Mouse (Mus musculus) cerebellum, postnatal 36 days (tissue): ENCODE measurements around the gene Pmvk.
"Not testable (repeated sequence)": the region's sequence is repeated elsewhere in the genome, so short reads cannot be mapped to it uniquely, and the experiment has no call there.

Source experiments
- DNase-seq, 2 experiments: peaks; one replicate each; pipeline ENCODE4 v3.0.0; 2021 to 2022; ENCODE audit warnings: mixed read lengths in 2 of 2

Gene Pmvk

GRCm38 (mm10) chr3:89454401-89455177 lies at the start of gene Pmvk:
Gene Pmvk, plus strand, starts transcription at chr3:89454541.
- no peak for DNase-seq

DNA sequence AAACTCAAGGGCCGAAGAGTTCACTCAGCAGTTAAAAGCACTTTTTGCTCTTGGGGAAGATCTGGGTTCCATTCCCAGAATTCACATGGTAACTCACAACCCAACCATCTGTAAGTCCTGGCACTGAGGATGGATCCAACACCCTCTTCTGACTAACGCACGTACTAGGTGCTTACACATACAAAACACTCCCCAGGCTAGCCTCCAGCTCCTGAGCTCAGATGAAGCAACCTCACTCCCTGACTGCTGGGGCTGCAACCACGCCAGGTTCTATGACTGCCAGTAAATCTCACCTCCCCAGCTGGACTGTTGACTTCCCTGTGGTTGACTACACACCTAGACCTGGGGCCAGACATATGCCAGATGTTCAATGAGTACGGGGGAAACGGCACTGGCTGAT lies 47.5 kb upstream of the Pmvk start:
- DNase-seq, result no peak

- no peak for DNase-seq
Measured at GRCm38 (mm10) chr3:89408448-89408847, 45.9 kb upstream of the Pmvk start.

DNA sequence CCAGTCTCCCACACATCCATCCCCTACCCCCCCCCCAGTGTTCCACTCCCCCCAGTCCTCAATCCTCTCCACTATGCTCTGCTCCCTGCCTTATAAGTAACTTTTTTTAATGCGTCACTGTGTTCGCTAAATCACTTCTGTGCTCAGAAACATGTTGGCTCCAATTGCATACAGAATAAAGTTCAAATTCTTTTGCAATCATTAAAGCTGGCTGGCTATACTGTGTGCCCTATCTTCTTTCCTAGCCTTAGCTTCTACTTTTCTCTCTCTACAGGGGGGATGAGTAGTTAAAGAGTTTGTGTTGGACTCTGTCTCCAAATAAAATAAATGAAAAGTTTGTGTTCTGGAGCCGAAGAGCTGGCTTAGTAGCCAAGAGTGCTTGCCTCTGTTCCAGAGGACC lies 44.6 kb upstream of the Pmvk start:
- DNase-seq, result no peak

DNA sequence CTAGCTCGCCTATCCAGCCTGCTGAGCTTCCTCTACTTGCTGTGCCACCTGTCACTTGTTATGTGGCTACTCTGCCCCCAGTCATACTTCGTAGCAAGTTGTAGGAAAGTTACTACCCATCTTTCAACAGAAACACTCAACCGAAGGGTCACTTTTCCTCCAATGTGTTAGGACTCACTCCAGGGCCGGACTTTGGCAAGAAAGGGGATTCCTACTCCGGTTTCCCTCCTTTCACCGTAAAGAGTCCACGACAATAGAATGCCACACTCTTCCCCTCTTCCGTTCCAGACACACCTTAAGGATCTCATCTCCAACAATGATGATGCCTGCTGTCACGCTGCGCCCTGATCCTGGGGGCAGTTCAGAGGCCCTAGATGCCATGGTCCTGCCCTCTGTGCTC lies 43.5 kb upstream of the Pmvk start:
- no peak for DNase-seq

DNA sequence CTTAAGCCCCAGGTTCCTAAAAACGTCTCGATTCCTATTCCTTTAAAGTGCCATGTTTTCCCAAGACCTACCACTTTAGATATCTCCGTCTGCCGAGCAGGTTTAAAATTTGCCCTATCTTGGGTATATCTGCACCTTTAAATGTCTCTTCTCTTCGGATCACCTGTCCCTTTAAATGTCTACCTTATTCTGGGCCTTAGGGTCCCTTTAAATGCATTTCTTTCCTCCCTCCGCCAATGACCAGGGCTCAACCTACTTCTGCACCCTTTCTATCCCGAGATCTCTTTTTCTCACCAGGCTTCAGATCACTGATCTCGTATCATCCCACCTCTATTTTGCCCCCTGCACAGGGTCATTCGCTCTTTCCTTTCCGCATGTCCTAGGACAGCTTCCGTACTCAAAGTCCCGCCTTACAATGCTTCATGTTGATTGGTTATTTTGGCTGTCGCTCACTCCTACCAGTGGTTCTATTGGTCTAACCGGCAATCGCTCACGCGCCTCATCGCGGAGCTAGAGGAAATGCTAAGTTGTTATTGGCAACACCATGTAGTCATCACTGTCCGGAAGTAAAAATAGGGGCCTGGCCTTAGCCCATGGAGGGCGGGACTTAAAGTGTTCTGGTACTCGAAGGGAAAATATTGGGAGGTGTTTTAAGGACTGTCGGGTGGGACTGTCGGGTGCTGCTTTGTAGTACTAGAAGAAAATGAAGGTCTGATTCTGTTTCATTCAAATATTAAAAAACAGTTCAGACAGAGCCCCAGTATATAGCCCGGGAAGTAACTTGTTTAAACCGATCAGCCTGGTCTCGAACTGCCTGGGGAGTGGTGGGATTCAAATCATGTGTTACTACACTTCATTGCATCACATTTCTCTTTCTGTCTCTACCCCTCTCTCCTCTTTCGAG lies 42.6 kb upstream of the Pmvk start, which contains the start of gene Flad1:
TSS of gene Flad1 (minus strand) at position 381 of the 904 bp plus-strand sequence.
- peak; percentile 96 to 100 for DNase-seq

GRCm38 (mm10) chr3:89416158-89416557 lies 38.2 kb upstream of the Pmvk start:
- no peak for DNase-seq

- no peak for DNase-seq
Measured at GRCm38 (mm10) chr3:89417131-89417530, 37.2 kb upstream of the Pmvk start.

DNA sequence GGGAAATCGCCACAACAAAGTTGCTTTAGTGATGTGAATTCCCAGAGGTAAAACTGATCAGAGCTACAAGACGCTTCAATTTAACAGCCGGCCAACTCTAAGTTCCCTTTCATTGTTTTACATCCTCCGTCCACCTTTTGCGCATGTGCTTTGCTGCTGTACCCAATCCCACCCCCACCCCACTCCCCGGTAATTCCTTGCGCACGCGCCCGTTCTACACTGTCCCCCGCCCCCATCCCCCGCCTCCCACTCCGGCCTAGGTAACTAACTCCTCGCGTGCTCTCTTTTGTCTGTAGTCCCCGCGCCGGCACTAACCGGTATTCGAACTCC lies 36.5 kb upstream of the Pmvk start:
- no peak for DNase-seq

DNA sequence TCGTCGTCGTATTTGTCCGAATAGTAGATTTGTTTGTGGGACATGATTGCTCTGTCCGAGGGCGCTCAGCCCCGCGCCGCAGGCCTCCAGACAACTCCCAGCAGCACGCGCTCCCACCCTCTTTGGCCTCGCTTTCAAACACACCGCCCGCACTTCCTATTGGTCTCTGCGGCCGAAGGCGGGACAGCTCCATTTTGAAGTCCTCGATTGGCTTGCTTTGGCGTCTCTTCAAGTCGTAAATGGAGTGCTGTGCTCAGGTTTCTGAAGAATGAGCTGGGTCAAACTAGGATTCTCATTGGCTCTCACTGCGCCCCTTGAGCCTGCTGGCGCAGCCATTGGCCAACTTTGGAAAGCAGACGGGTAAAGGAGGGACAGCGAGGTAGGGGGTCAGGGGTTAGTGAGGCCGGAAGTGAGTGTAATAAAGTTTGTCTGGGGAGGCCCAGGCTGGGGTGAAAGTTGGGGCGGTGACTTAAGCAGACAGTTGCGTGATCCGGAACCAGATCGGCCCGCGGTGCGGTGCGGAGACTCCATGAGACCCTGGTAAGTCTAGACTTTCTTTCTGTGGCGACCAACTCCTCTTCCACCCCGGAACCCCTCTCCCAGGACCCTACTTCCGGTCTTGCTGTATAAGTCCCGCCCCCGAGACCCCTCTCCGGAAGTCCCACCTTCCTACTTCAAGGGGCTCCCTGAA lies 36.0 kb upstream of the Pmvk start, which contains the start of the genes Cks1b and Shc1:
TSS of gene Cks1b (minus strand) at position 214 of the 691 bp plus-strand sequence.
TSS of gene Shc1 (plus strand) at position 274 of the 691 bp plus-strand sequence.
- DNase-seq, result peak; percentile 83 to 86

- DNase-seq, result peak in 1 of 2 experiments; percentile 37
Measured at GRCm38 (mm10) chr3:89418861-89419250, 35.5 kb upstream of the Pmvk start.

DNA sequence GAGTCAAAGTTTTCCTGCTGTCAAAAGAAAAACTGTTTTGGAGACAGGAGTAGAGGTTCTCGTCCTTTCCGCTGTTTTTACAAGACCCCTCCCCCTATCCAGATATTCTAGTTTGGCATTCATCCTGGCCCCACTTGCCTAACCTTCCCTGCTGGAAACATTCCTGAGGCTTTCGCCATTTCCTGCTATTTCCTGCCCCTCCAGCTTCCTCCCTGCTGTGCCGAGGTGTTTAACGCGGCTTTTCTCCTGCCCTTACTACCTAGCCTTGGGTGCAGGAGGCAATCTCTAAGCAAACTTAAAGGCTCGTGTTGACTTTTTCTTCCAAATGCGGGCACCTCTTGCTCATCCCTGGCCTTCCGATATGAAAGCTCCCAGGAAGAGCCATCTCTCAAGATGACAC lies 34.8 kb upstream of the Pmvk start:
- no peak for DNase-seq

DNA sequence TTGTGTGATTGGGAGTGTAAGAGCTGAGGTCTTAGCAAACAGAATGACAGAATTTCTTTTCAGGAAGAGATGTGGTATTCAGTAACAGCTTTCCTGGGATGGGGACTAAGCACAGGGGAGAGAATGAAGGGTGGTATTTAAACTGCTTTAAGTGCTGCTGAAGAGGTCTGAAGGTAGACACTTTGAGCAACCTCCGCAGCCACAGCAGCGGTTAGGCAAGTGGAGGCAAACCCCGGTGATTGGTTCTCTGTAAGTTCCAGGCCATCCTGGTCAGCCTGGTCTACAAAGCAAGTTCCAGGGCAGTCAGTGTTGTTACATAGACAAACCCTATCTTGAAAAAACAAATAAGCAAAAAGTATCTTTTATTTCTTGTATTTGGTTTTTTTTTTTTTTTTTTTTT lies 34.4 kb upstream of the Pmvk start:
- DNase-seq, result no peak

DNA sequence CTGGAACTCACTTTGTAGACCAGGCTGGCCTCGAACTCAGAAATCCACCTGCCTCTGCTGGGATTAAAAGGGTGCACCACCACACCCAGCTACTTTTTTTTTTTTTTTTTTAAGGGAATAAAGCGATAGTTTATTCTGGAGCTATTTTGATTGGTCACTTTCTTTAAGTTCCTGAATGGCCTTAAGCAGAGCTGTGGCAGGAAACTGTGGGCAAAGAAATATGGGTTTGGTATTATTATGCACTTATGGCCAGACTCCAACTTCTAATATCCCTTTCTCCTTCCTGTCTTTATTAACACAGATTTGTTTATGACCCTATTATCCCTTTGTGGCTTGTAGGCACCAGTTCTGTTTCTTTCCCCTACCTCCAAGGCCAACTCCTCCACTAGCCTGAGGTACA lies 33.9 kb upstream of the Pmvk start:
- DNase-seq, result no peak

DNA sequence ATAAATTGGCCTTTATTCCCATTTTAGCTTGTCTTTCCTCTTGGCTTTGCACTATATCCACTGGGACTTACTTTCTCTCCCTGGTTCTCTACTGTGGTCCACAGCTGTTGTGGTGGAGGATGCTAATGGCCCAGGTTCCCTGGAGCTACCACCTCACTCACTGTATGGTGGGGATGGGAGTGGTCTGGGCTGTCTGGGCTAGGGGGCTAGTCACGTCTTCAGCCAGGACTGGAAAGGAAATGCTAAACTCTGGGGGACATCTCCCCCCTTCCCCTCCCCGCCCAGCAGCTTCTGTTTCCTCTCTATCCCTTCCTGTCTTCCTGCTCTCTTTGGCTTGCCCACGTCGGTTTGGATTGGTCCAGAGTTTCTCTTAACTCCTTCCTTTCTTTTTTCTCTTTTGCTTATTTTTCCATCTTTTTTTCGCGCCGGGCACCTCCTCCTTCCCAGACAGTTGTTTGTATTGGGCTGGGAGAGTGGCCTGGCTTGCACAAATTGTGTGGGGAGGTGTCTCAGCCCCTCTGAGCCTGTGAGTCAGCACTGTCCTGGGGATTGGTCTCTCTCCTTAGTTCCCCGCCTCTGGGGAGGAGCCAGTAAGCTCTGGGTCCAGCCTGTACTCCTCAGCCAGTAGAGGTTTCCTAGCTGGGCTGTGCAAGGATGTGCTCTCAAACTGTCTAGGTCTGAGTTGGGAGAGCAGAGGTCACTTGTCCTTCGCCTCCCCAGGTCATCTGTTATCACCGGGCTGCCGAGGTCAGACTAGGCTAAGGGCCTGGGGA lies 33.2 kb upstream of the Pmvk start:
- DNase-seq, result peak; percentile 49 to 51

DNA sequence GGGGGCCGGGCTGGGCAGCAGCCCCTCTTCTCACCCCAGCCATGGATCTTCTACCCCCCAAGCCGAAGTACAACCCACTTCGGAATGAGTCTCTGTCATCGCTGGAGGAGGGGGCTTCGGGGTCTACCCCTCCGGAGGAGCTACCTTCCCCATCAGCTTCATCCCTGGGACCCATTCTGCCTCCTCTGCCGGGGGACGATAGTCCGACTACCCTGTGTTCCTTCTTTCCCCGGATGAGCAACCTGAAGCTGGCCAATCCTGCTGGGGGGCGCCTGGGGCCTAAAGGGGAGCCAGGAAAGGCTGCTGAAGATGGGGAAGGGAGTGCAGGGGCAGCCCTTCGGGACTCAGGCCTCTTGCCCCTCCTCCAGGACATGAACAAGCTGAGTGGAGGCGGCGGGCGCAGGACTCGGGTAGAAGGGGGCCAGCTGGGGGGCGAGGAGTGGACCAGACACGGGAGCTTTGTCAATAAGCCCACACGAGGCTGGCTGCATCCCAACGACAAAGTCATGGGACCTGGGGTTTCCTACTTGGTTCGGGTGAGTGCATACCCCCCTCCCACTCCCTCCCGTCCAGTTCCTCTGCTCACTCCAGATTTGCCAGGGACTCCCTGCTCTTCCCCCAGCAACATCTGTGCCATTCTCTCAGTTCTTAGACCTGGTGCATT lies 32.4 kb upstream of the Pmvk start:
- DNase-seq, result no peak

DNA sequence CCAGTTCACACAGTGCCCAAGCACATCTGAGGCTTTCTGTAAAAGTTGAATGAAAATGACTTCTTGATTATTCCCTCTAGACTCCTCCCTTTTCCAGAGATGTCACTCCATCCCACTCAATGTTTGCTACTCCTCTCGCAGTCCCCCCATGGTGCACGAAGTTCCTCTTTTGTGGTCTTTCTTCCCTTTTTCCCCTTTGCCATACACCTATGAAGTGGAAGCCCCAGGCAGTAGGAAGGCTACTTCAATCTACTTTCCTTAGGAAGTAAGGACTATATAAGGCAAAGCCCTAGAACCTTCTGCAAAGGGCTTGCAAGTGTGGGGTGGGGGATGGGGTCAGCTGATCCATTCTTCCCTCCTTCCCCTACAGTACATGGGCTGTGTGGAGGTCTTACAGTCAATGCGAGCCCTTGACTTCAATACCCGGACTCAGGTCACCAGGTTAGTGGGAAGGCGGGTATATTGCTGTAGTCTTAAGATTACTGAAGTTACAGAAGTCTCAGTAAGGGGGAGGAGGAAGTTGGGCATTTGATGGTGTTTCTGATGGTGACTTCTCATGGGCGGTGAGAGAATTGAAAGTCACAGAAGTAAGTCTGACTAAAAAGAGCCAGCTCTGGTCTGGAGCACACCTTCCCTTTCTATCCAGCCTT lies 31.7 kb upstream of the Pmvk start:
- DNase-seq, result no peak

GRCm38 (mm10) chr3:89424416-89425140 lies 29.8 kb upstream of the Pmvk start:
- no peak for DNase-seq

GRCm38 (mm10) chr3:89425141-89425525 lies 29.2 kb upstream of the Pmvk start:
- DNase-seq, result no peak

DNA sequence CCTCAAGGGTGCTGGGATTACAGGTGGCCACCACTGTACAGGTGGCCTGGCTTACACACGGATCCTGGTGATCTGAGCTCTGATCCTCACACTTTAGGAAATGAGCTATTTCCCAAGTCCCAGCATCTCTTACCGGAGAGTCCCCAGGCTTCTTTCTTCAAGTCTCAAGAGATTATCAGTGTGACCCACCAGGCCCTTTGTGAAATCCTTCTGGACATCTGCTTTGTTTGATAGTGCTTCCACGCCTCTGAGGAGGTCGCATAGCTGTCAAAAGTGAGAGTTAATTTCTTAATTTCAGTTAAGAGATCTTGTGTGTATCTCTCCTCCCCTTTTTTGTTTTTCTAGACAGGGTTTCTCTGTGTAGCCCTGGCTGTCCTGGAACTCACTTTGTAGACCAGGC lies 28.5 kb upstream of the Pmvk start:
- no peak for DNase-seq

DNA sequence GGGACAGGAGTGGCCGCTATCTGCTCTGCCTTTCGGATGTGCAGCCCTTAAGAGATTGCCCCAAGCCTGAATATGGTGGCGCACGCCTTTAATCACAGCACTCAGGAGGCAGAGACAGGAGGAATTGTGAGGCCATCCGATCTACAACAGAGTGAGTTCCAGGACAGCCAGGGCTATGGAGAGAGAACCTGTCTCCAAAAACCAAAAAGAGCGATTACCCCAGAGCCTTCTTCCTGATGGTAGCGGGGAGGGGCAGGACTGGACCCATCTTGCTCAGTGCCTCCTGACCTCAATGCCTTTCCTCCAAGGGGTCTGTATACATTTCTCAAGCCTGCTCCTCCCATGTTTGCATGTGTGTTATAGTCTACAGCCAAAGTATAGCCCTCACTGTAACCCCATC lies 25.3 kb upstream of the Pmvk start:
- not testable (repeated sequence) for DNase-seq
